Mouse (Mus musculus): ENCODE results near the gene Gm20388.

Gene Gm20388

DNA sequence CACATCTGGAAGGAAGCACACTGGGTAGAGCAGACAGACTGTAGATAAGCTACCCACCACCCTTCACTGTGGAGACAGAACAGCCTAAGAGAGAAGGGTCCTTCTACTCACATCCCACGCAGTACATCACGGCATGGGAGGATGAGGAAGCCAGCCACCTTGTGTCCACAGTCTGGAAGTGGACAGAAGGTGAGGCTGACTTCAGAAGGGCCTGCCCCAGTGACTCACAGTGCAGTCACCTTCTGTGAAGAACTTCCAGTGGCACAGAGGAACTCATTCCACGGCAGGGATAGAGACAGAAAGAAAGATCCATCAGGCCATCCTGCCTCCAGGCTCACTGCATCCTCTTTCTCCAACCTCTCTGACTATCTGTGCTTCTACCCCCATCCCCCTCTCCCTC lies 4429.1 kb downstream of the Gm20388 start:
- DNase-seq (ENCODE audit: low spot score): no peak

GRCm38 (mm10) chr8:124340360-124341068 lies 4429.9 kb downstream of the Gm20388 start:
- DNase-seq (ENCODE audit: low spot score): no peak

GRCm38 (mm10) chr8:124343151-124343550 lies 4432.5 kb downstream of the Gm20388 start:
- no peak for DNase-seq (ENCODE audit: low spot score)

GRCm38 (mm10) chr8:124343991-124344390 lies 4433.4 kb downstream of the Gm20388 start:
- DNase-seq (ENCODE audit: low spot score): no peak

DNA sequence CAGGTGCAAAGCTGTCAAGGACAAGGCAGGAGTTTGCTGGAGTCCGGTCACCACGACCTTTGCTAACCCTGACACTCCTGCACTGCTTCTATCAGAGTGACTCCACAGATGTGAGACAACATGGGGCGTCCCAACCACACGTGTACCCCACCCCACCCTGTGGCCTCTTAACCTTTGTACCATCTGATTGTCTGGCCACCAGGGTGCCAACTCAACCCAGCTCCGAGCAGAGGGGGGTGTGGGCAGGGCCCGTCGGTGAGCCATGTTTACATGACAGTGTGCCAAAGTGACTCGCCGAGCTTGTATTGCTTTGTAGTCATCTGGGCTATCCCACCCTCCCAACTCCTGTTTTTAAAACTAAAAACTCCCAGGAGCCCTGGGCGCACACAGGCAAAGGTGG lies 4434.5 kb downstream of the Gm20388 start:
- DNase-seq (ENCODE audit: low spot score): no peak

DNA sequence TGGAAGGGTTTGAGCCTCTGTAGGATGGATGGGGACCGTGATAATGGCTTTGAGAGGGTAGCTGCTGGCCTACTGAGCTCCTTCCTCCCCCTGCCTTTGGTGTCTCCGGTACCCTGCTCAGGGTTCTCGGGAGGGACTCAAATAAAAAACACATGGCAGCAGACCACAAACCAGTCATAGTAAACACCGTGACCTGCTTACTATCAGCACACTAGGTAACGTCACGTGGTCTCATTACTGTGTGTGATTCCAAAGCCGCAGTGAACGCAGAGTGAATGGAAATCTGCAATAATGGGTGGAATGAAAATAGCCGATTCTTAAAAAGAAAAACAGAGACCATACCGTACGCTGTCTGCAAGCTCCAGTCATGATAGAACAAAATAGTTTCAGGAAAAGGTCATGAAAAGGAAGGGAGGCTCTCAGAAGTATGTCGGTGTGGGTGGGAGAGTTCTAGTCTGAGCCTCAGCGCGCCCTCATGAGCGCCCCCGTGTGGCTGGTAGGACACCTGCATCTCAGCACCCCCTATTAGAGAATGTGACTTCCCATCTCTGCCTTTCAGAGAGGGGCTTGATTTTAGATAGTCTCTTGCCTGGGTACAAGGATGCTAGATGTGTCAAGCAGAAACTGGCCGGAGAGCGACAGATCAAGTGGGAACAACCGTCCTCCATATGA lies 4436.3 kb downstream of the Gm20388 start:
- DNase-seq (ENCODE audit: low spot score): peak; percentile 71

- DNase-seq (ENCODE audit: low spot score): no peak
Observed at GRCm38 (mm10) chr8:124348087-124348486, 4437.4 kb downstream of the Gm20388 start.

DNA sequence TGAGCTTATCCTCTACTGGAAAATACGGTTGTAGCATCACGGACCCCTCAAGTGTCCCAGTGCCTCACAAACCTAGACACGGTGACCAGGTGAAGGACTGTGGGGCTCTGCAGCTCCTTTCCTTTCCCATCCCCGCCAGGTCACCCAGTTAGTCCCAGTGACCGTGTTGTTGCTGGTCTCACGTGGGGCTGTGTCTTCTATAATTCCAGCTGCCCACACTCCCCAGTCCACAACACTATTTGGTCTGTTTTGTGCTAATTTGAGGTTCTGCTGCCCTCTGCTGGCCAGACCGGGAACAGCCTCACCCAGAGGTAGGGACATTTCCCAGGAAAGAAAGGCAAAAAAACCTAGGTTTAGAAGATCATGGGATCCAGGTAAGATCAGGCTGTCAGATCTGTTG lies 4439.0 kb downstream of the Gm20388 start:
- DNase-seq (ENCODE audit: low spot score): peak; percentile 89

- DNase-seq (ENCODE audit: low spot score): no peak
Observed at GRCm38 (mm10) chr8:124351636-124352035, 4441.0 kb downstream of the Gm20388 start.

DNA sequence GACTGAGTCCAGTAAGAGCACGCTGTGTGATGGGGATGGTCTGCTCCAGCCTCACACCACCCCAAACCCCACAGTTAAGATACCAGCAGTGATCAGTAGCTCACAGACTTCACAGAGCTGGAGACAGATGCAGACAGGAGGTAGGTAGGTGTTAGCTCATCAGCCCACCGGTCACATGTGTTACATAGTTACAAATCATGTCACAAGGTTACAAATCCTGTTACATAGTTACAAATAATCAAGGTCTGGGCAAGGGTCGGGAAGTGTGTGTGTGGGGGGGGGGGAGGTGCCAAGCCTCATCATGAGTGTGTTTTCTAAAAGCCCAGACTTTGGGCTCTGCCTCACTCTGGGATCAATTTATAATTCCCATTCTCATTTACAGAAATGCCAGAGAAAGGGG lies 4450.3 kb downstream of the Gm20388 start:
- no peak for DNase-seq (ENCODE audit: low spot score)

DNA sequence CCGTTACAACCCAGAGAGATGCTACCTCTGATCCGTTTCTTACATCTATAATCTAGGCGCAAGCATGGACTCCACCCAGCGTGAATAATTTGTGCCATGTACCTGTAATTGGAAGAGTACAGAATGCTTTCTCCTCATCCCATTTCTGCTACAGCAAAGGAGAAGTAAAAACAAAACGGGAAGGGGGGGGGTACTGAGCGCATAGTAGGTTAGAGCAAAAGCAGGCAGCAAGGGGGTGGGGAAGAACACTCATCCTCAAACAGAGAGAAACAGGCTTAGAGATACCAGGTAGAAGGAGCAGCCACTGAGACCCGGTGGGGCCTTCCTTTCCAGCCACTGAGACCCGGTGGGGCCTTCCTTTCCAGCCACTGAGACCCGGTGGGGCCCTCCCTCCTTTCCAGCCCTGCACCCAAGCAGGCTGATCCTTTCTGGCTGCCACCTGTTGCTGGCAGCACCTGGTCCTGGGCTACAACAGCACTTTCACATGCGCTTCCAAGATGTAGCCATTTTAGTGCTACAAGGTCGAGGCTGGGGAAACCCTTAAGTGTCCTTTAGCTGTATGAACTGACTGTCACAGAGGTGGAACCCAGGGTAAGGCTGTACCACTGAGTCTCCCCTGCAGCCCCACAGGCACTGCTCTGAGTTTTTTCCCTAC lies 4451.3 kb downstream of the Gm20388 start:
- no peak for DNase-seq (ENCODE audit: low spot score)

- no peak for DNase-seq (ENCODE audit: low spot score)
Observed at GRCm38 (mm10) chr8:124362589-124362988, 4451.9 kb downstream of the Gm20388 start.

DNA sequence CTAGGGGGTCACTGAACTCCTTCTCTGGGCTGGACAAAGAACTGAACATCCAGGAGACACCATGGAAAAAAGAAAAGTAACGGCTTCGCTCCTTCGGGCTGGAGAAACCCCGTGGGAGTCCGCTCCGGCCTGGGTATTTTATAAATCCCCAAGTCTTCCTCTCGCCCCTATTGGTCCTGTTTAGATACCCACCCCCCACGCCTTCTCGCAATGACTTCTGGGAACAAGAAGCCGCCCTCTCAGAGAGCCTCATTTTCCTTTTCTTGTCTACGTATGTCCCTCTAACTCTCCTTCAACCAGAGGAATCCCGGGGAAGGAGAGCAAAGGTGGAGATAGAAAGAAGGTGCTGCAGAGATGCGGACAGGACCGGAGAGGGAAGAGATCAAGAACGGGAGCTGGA lies 4452.7 kb downstream of the Gm20388 start:
- DNase-seq (ENCODE audit: low spot score): no peak

- peak; percentile 62 for DNase-seq (ENCODE audit: low spot score)
Observed at GRCm38 (mm10) chr8:124368213-124368612, 4457.6 kb downstream of the Gm20388 start.

DNA sequence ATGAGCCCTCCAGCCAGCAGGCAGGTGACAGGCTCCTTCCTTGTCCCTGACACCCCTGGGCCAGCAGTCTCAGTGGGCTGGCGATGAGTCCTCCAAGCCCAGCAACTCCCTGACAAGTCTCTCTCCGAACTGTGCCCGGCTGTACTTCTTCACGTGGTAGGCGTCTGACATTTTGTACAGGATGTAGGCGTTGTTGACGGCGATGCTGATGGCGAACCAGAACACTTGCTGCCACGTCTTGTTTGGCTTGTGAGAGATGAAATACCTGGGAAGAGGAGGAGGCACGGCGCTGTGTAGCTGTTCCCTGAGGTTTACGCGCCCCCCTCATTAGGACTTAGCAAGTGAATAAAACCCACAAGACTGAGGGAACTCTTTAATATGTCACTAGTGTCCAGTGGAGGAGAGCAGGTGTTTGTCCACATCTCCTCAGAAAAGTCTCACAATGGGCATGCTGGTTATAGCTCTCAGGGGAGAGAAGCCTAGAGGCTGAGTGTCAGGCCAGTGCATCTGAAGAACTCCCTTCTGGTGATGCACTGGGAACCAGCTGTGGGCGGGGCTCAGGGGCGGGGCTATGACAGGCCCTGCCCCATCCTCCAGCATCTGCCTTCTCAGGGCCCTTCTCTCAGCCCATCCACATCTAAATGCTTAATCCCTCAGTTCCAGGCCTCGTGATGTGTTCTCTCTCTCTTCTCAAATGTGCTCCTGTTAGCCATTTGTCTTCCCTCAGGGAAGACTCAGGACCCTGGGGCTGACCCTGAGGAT lies 4460.0 kb downstream of the Gm20388 start:
- DNase-seq (ENCODE audit: low spot score): no peak

GRCm38 (mm10) chr8:124371410-124372123 lies 4460.9 kb downstream of the Gm20388 start:
- DNase-seq (ENCODE audit: low spot score): no peak

- DNase-seq (ENCODE audit: low spot score): no peak
Observed at GRCm38 (mm10) chr8:124373753-124374152, 4463.1 kb downstream of the Gm20388 start.

- no peak for DNase-seq (ENCODE audit: low spot score)
Observed at GRCm38 (mm10) chr8:124375168-124375567, 4464.5 kb downstream of the Gm20388 start.

GRCm38 (mm10) chr8:124375727-124376126 lies 4465.1 kb downstream of the Gm20388 start:
- DNase-seq (ENCODE audit: low spot score): no peak

DNA sequence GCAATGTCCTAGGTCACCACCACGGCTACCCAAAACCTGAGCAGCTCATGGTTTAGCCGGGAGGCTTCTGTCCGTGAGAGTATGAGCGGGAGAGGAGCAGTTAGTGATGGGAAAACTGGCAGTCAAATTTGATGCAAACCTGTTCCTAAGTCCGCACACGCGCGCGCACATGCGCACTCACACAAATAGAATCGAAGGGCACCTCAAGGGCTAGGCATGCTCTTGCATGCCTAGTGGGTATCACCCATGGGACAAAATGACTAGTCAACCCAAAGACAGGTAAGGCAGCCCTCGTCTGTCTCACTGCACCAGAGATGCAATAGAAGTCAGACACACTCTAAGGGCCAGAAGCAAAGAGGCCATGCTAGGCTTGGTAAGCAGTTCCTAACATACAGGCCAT lies 4465.8 kb downstream of the Gm20388 start:
- DNase-seq (ENCODE audit: low spot score): no peak

DNA sequence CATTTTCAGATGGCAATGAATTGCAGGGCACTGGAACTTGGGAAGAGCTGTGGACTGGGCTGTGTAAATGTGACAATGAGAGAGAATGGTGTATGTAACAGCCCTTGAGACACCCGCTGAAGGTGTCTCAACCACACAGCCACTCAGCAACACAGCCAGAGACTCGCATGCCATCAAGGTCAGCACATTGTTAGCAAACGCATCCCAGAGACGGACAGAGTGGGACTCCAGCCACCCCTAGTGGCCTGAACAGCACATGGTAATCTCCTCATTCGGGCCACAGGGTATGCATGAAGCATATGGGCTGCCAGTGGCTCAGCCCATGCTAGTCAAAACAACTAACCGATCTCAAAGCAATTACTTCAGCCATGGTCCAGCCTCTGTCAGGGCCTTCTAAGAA lies 4468.6 kb downstream of the Gm20388 start:
- no peak for DNase-seq (ENCODE audit: low spot score)

GRCm38 (mm10) chr8:124382235-124382634 lies 4471.6 kb downstream of the Gm20388 start:
- no peak for DNase-seq (ENCODE audit: low spot score)

Data from urinary bladder, postnatal 25 days (tissue).